Comparison of ENCODE assay signal across 8 mouse cellular contexts in the genomic region with DNA sequence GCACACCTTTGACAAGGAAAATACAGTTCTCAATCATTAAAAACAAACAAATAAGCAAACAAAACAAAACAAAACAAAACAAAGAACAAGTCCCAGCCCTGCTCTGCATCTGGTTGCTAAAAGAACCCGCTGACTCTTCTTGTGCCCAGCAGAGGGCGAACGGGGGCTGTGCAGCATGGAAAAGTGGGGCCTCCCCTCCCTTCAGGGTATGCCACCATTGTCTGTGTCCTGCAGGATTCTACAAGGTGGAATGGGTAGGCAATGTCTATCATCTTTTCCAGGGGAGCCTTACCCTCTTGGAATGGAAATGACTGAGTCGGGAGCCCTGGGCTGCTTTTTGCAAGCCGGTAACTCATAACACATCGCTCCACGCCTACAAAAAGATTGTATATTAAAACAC. TPM values are rescaled to one million over a fixed set of nuclear protein-coding genes. Genes with fewer than 3 reads are reported as not detected.
A peak's percentile ranks its signal among the peaks of the same experiment; 100 is the strongest.
DNase-seq lines count a peak whose midpoint lies in the region; TF ChIP-seq lines count a peak whose summit lies in the region.

No protein-coding gene starts in this region.

- peak overlapping the region; percentile 57 for H3K27ac ChIP-seq in heart, embryonic 10.5 days
- H3K27ac ChIP-seq in spleen, adult 2 months (ENCODE audit: insufficient read depth, low read length), result no peak overlapping the region

- 55% methylated on average over 7 of the region's 7 CpGs for WGBS in heart, embryonic 10.5 days
- 65% methylated on average over 7 of the region's 7 CpGs for WGBS in spleen, adult 2 months

- H3K4me3 ChIP-seq in heart, embryonic 10.5 days, result no peak overlapping the region
- H3K4me3 ChIP-seq in spleen, adult 2 months (ENCODE audit: extremely low read depth, insufficient read depth, insufficient read length), result no peak overlapping the region

- no peaks in the 10 kb centered on the region for H3K27me3 ChIP-seq in heart, embryonic 10.5 days (ENCODE audit: insufficient read depth, poor library complexity, severe bottlenecking)
- no peaks in the 10 kb centered on the region for H3K27me3 ChIP-seq in spleen, adult 2 months (ENCODE audit: control insufficient read depth, insufficient read depth, low read length)

- peaks cover 16% of the 10 kb centered on the region for H3K4me1 ChIP-seq in heart, embryonic 10.5 days
- H3K4me1 ChIP-seq in spleen, adult 2 months (ENCODE audit: control insufficient read depth, insufficient read depth, insufficient read length), result no peaks in the 10 kb centered on the region

- peak; percentile 61; the same call in 1 of the 2 replicates for TF ChIP-seq CTCF in spleen, adult 2 months (IDR thresholded peaks at IDR 0.05; ENCODE audit: extremely low read depth, insufficient read depth, insufficient read length, insufficient replicate concordance)

- TF ChIP-seq POLR2A in spleen, adult 2 months (IDR thresholded peaks at IDR 0.05; ENCODE audit: low read depth, low read length), result no peak

- intact Hi-C loops in heart, postnatal 25 days (cut with DNase I), result loop anchor here (5.0 to 10.0 kb wide), 2 partner anchors 516 to 1184 kb away; no protein-coding TSS in a partner anchor

- H3K36me3 ChIP-seq in heart, embryonic 10.5 days, result no peaks in the 10 kb centered on the region
- no peaks in the 10 kb centered on the region for H3K36me3 ChIP-seq in spleen, adult 2 months (ENCODE audit: control insufficient read depth, insufficient read depth, low read length)

- no peaks in the 10 kb centered on the region for H3K9me3 ChIP-seq in heart, embryonic 10.5 days

- DNase-seq in heart, embryonic 10.5 days (ENCODE audit: low spot score), result peak; percentile 71
- DNase-seq in heart, postnatal 25 days (ENCODE audit: low spot score), result no peak
- no peak for DNase-seq in spleen, adult 2 months (ENCODE audit: low read depth in 1 of 2, low spot score in 2 of 2)
- no peak for DNase-seq in spleen, postnatal 14 days (ENCODE audit: low spot score in 2 of 2)
- DNase-seq in embryo, embryonic 11.5 days (ENCODE audit: low read depth, low spot score), result peak; percentile 24
- peak; percentile 30 for DNase-seq in kidney, postnatal 14 days
- peak; percentile 67 for DNase-seq in testis, postnatal 10 days (ENCODE audit: low spot score)
- DNase-seq in cerebellum, adult 8-10 months, result no peak

RNA-seq across cellular contexts. Expression of gene Sf3b5, which starts 13.4 kb away (rescaled TPM):
- 39.0 and 42.9 TPM in 2 replicates for polyA plus RNA-seq in heart, embryonic 10.5 days (2016; fragmentation: Nextera tagmentation; extraction: Ambion mirVana)
- 1 to 10 TPM; 6.3 to 6.9 TPM for total RNA-seq in heart, postnatal 25 days (2021)
- 30.6 and 39.2 TPM in 2 replicates for polyA plus RNA-seq in spleen, adult 2 months (2012; rRNA removed)

RNA-seq across cellular contexts. Expression of gene Plagl1, which starts 41.8 kb away (rescaled TPM):
- 206 and 245 TPM in 2 replicates for polyA plus RNA-seq in heart, embryonic 10.5 days (2016; fragmentation: Nextera tagmentation; extraction: Ambion mirVana)
- total RNA-seq in heart, postnatal 25 days (2021), result 10 to 100 TPM in 1 of 2 experiments, 1 to 10 TPM in 1; 9.6 to 12.4 TPM
- 1.1 and 1.4 TPM in 2 replicates for polyA plus RNA-seq in spleen, adult 2 months (2012; rRNA removed)

RNA-seq across cellular contexts. Expression of gene Stx11, which starts 54.4 kb away (rescaled TPM):
- 5.3 and 6.0 TPM in 2 replicates for polyA plus RNA-seq in heart, embryonic 10.5 days (2016; fragmentation: Nextera tagmentation; extraction: Ambion mirVana)
- total RNA-seq in heart, postnatal 25 days (2021), result 1 to 10 TPM; 1.7 to 2.2 TPM
- polyA plus RNA-seq in spleen, adult 2 months (2012; rRNA removed), result 14.6 and 18.0 TPM in 2 replicates

Comparison
In these comparisons a context has a peak if more than half of its experiments do, and no peak if none do; other contexts are left out.
1. DNase-seq: peak in heart, embryonic 10.5 days (single experiment), embryo, embryonic 11.5 days (single experiment), kidney, postnatal 14 days (single experiment) and testis, postnatal 10 days (single experiment); none in heart, postnatal 25 days (single experiment), spleen, adult 2 months (0 of 2), spleen, postnatal 14 days (0 of 2) and cerebellum, adult 8-10 months (single experiment).
2. RNA of gene Plagl1, which starts 41.8 kb away (polyA plus RNA-seq): 206 to 245 TPM in heart, embryonic 10.5 days; 1.1 to 1.4 TPM in spleen, adult 2 months; every median in the first group is over 10 times any median in the second.